Mouse (Mus musculus) liver (tissue): ENCODE measurements at regions not wholly inside any gene's neighbourhood (a gene's known extent, or its start where the extent isn't known, plus 50 kb on each side); places are given as distances from the start of the nearest gene placed in this dataset.

Source experiments
- DNase-seq: peaks from one replicate; pipeline ENCODE4 v3.0.0-alpha.2; 2020; ENCODE audit warnings: mixed read lengths

DNA sequence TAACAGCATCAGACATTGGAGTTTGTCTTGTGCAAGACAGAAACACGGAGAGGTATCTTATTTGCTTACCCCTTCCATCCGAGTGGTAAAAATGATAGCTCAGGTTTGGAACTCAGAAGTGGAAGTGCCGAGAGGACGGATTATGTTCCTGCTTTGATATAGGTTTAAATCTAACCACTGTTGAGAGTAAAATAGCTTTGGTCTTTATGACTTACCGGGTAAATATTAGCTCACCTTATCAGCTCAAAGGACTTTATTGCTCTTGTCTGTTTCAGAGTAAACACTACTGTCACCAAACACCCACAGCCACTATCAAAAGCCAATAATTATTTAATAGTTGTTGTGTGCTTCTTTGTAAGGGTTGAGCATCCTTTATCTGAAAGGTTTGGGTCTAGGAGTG lies 98.6 kb downstream of the Fgf9 start:
- no peak for DNase-seq
